Mouse (Mus musculus): ENCODE measurements around the gene Rlf.
A peak's percentile ranks its signal among the peaks of the same experiment; 100 is the strongest.

Gene Rlf

DNA sequence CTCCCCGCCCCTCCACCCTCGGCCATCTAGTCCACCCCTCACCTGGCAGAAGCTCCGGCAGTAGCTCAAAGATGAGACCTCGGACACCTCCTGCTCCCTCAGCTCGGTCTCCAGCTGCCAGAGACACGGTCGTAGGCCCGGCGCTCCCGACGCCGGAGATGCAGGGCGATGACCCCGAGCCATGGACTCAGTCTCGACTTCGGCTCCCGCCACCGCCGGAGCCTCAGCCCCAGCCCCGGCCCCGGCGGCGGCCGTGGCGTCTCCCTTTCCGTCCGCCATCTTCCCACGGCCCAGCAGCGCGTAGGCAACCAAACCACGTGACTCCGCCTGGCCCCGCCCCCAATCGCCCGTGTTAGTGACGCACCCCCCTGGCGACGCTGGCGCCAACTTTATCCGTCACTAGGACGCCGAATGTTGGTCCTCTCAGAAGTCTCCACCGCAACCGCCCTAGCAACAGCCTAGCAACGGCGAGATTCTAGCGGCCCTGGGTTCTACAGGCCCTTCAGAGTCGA is at the start of gene Rlf:
Gene Rlf, minus strand, starts transcription at position 292 of the 512 bp plus-strand sequence.
- peak; percentile 100 for DNase-seq (ENCODE audit: low spot score in 2 of 2)

DNA sequence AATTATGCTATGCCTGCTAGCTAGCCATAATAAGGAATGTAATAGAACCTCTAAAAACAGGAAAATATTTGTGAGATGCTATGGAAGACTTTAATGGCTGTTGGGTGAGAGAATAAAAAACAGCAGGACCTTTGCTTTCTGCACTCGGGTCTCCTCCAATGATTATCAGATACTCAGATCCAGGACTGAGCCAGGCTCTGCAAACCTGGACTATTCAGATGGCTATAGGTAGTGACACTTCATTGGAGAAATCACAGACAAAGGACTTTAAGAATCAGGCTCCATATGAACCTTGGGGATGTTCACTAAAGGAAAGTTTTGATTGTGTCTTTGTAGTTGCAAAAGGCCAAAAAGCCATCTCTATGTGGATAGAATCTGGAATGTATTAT is 26.7 kb upstream of the Rlf start:
- DNase-seq (ENCODE audit: low spot score in 2 of 2): no peak

DNA sequence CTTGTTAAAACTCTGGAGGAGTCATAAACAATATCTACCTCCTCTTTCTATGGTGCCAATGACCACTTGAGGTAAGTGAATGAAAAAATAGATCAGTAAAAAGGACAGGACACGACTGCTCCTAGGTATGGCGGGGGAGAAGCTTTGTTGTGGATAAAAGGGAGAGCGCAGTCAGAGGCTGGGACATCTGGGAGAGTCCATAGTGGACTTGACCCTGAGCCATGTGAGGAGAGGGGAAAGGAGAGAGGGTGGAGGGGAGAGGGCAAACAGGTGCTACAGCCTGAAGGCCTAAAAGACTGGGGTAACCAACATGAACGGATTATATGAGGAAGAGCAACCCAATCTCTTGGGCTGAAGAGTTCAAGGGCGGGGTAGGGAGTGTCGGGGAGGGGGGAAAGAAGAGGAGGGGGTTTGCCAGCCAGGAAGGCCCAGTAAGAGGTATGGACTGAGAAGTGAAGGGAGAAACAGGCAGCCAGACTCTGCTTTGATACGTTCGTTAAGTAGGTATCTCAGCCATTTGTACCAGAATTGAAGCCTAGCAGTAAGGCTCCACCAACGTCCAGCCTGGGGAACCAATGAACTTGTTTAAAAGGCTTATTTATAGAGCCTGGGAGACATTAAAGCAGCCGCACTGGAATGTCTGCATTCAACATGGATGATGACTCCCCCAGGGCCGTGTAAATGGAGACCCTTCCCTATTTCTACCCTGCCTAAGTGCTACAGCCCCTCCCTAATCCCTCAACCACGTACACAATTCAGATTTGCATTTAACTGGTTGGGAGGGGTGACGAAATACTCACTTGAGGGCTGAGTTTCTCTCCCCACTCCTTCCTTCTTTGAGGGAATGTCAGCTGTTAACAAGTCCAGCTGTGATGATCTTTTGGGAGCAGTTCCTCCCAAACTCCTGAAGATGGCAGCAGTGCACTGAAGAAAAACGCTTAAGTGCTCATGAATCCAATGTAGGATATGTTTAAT is 26.0 kb upstream of the Rlf start:
- DNase-seq (ENCODE audit: low spot score in 2 of 2): peak in 1 of 2 experiments; percentile 36

DNA sequence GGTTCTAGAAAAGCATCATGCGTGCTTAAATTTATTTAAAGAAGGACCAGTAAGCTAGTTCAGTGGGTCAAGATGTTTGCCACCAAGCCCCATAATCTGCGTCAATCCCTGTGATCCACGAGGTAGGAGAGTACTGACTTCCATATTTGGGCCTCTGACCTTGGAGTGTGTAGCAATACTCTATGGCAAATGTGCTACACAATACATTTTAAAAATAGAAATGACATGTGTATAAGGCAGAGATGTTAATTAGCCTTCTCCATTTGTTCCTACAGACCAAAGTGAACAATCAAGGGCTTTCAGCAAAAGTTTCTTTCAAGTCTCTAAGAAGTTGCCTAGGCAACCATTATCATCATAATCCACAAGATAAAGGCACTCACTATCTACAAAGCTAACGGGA is 25.0 kb upstream of the Rlf start:
- DNase-seq (ENCODE audit: low spot score in 2 of 2): no peak

GRCm38 (mm10) chr4:121231772-121232414 is 17.0 kb upstream of the Rlf start:
- DNase-seq (ENCODE audit: low spot score in 2 of 2): peak in 1 of 2 experiments; percentile 60

DNA sequence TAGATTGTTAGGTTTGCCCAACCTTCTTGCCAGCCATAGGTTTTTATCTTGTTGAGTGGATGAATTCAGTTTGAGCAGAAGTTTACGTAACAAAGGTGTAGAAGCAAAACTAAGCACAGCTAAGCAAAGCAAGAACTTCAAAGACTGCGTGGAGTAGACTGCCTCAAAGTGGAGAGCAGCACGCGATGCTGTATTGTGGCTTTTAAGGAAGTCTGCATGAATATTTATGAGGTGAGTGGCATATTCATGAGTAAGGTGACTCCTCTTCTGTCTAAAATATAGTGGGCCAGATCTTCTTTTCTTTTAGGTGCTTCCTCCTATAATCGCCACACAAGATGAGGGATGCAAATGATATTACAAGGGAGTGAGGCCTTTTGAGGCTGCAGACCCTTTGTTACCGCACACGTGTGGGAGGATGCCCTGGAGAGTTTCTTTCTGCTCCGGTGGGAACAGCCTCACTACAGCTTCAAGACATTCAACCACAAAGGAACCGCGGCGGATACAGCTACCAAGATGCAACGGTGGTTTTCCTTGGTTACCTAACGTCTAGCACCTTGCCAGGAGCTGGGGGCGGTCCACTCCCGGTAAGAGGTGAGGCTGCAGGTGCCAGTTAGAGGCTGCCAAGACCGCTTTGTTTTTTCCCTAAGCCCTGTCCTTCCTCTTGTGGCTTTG is 16.2 kb upstream of the Rlf start:
- peak in 1 of 2 experiments; percentile 32 for DNase-seq (ENCODE audit: low spot score in 2 of 2)

DNA sequence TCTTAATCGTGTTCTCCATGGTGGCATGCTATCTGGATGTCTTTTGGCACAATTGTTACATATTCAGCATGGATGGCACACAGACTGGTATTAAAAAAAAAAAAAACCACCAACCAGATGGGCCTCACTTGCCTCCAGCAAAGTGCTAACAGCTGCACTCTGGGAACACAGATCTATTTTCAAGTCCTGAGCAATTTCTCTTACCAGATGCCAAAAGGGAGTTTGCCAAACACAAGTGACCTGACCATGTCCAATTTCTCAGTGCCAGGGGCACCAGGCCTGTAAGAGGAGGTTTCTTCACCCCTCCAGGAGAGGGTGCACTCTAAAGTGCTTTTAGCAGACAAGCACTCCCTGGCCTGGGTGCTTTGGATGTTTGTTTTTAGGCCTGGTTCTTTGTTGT is 12.2 kb upstream of the Rlf start:
- DNase-seq (ENCODE audit: low spot score in 2 of 2): peak in 1 of 2 experiments; percentile 46

- no peak for DNase-seq (ENCODE audit: low spot score in 2 of 2)
Observed at GRCm38 (mm10) chr4:121225177-121225576, 10.3 kb upstream of the Rlf start.

- no peak for DNase-seq (ENCODE audit: low spot score in 2 of 2)
Observed at GRCm38 (mm10) chr4:121223136-121223535, 8.3 kb upstream of the Rlf start.

GRCm38 (mm10) chr4:121216216-121216615 is 1.3 kb upstream of the Rlf start:
- no peak for DNase-seq (ENCODE audit: low spot score in 2 of 2)

DNA sequence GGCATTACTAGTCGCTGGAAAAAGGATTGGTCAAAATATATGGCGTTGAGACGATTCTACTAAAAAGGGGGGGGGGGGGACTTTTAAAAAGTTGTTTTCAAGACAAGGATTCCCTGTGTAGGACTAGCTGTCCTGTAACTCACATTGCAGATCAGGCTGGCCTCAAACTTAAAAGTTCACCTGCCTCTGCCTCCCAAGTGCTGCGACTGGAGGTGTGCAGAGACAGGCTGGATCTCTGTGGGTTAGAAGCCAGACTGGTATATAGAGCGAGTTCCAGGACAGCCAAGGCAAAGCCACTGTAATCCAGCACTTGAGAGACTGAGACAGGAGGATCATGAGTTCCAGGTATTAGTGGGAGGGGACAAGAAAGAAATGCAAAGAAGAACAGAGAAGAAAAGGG is 605 bp upstream of the Rlf start:
- DNase-seq (ENCODE audit: low spot score in 2 of 2): no peak

DNA sequence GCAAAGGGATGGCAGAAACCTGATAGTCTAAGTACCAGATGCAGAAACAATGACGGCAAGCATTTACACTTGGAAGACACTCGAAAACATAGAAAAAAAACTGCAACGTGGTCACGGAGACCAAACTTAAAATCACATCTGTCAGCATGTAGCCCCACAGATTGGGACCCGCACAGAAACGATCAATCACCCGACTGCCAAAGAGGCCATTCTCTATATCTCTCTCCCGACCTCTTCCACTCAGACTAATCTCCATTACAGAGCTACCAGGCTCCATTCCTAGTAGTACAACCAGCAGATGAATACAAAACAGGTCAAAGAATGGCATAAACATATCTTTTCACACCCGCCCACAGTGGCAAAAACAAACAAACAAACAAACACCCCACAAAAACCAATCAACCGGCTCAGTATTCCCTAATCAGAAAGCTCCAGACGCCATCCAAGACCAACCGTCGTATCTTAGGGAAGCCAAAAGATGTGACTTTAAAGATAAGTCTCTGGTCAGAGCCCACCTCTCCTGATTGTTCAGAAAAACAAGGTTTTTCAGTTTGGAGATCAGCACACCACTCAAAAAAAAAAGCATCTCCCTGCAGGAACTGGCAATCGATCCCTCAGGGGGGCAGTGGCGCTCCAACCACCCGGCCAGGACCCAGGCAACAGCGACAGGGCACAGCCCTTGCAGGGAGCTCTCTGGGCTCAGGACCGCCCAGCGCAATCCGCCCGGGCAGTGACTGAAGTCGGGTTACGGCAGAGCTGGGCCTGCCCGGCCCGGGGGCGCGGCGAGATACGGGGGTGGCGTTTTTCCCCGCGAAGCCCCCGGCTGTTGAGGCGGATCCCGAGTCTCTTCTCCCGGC is 720 bp downstream of the Rlf start:
- DNase-seq (ENCODE audit: low spot score in 2 of 2): peak; percentile 28 to 47

- DNase-seq (ENCODE audit: low spot score in 2 of 2): no peak
Observed at GRCm38 (mm10) chr4:121208911-121209310, 6.0 kb downstream of the Rlf start.

DNA sequence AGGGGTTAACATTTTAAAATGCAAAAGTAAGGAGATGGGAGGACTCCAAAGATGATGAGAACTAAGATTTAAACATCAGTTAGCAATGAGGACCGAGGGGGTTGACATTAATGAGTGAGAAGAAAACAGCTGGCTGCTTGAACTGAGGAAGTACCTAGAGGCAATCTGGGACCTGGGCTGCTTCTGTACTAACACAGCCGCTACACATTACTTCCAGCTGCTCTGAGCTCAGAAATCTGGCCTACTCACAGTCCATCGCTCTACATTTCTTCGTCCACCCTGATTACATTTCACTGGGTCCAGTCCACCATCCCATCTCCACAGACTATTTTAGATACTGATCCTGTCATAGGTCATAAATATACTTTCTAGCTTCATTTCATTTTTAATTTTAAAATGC is 17.0 kb downstream of the Rlf start:
- no peak for DNase-seq (ENCODE audit: low spot score in 2 of 2)

DNA sequence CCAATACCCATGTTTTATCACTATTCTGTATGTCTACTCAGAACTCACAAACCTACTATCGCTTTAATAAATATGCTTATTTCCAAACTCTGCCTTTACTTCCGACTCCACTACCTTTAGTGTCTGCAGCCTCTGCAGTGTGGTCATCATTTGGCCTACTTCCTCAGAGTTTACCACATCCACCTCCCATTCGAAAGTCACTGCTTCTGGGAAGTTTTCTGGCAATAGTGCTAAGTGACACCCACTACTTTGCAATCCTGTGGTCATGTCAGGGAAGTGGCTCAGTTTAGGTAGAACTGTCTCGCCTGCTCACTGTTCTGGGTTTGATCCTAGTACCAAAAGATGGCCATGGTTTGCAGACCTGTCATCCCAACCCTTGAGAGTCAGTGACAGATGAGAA is 17.9 kb downstream of the Rlf start:
- no peak for DNase-seq (ENCODE audit: low spot score in 2 of 2)

DNA sequence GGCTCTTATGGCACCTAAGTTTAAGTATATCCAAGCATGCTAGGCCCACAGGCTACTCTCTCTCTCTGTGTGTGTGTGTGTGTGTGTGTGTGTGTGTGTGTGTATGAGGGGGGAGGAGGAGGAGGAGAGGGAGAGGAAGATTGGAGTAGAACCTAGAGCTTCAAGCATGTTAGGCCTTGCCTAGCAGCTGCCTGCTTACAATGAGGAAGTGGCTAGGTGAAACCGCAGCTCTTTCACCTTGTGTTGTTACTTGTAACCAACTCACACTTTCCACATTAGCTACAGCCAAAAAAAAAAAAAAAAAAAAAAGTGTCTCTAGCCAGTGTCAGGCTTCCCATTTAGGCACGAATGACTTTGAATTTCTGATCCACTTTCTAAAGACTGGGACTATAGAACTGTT is 18.7 kb downstream of the Rlf start:
- no peak for DNase-seq (ENCODE audit: low spot score in 2 of 2)

- DNase-seq (ENCODE audit: low spot score in 2 of 2): no peak
Observed at GRCm38 (mm10) chr4:121194736-121195135, 20.1 kb downstream of the Rlf start.

DNA sequence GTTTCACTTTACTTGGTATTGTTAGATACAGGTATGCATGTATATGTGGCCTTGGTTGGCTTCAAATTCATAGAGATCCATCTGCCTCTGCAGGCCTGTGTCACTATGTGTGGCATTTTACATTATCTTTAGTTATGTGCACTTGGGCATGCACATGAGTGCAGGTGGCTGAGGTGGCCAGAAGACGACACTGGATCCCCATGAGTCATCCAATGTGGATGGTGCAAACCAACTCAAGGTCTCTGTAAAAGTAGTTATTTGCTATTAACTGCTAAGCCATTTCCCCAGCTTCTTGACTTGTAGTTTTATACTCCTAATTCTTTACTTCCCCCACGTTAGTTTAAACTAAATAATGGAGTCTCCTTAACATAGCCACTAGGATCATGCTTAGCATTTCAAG is 22.6 kb downstream of the Rlf start:
- DNase-seq (ENCODE audit: low spot score in 2 of 2): no peak

DNA sequence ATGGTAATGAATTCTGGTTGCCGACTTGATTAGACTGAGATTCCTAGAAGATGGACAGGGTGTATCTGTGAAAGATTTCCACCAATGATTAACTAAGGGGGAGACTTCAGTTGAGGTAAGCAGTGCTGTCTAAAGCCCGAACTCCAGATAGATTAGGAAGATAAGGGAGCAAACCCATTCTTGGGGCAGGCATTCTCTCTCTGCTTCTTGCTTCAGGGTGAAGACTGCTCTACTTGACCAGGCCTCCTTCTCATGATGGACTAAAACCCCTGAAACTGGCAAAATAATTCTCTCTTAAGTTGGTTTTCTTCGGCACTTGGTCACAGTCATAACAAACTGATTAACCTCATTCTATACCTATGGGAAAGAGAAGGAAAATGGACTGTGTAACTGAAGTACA is 25.5 kb downstream of the Rlf start:
- DNase-seq (ENCODE audit: low spot score in 2 of 2): no peak

DNA sequence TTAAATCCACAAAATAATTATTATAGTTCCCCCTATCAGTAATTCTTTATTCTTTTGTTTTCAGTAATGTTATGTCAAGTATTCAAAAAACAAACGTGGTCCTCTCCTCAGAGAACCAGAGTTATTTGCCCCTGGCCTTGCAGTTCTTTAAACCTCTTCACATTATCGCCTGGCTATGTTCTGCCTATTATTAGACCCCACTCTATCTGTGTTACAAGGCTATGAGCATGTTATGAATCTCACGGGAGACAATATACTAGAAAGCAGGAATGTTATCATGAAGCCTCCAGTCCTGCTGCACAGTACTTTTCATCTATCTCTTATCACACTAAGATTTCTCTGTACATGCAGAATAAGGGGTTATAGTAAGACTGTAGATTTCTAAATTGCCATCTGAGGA is 35.2 kb downstream of the Rlf start:
- DNase-seq (ENCODE audit: low spot score in 2 of 2): no peak

DNA sequence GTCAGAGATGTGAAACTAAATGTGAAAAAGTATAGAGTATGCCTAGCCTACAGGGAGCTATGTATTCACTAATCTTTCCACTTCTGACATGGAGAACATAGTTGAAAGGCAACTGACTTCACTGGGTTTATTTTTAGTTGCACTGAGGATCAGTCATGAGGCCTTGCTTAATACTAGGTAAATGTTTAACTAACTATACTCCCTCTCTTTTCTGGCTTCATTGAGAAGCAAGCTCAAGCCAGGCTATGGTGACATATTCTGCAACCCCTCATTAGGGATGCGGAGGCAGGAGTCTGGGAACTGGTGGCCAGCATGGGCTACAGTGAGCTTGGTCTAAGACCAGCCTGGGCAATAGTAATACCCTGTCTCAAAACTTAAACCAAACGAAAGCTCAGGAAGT is 47.2 kb downstream of the Rlf start:
- no peak for DNase-seq (ENCODE audit: low spot score in 2 of 2)

Measured in frontal cortex, postnatal 36 days (tissue).